Mouse (Mus musculus) CH12.LX (cell line): ENCODE results near the gene Fcnb. TPM values are rescaled to one million over a fixed set of nuclear protein-coding genes. Genes with fewer than 3 reads are reported as not detected.

Experiments used
- DNase-seq: peaks from one replicate; pipeline ENCODE4 v3.0.0-alpha.2; 2013; ENCODE audit errors: extremely low read depth
- H3K27ac ChIP-seq: 2 replicates; pipeline ENCODE4 v1.5.1; 2012; ENCODE audit warnings: low read depth, mild to moderate bottlenecking, control low read depth, moderate library complexity; ENCODE audit not compliant: insufficient read depth
- H3K27me3 ChIP-seq: replicated peaks from 2 replicates; pipeline ENCODE3; 2012; ENCODE audit warnings: inconsistent platforms
- H3K36me3 ChIP-seq, 2 experiments: replicated peaks in 1 of 2; 2 replicates each; pipeline versions ENCODE3 to v1.6.1; 2012; ENCODE audit warnings: inconsistent platforms in 1 of 2, low read length in 1 of 2, mild to moderate bottlenecking in 1 of 2, mixed read lengths in 1 of 2, moderate library complexity in 1 of 2; ENCODE audit not compliant: control insufficient read depth in 1 of 2, insufficient read depth in 1 of 2
- H3K4me1 ChIP-seq, 2 experiments: 2 replicates each; pipeline ENCODE4 v1.6.1; 2012; ENCODE audit warnings: inconsistent platforms in 1 of 2, moderate library complexity in 1 of 2; ENCODE audit not compliant: insufficient read depth in 2 of 2, control insufficient read depth in 1 of 2
- H3K4me2 ChIP-seq: 2 replicates; pipeline ENCODE4 v1.6.1; 2012; ENCODE audit warnings: low read depth, mild to moderate bottlenecking, control low read depth; ENCODE audit not compliant: poor library complexity, insufficient read depth, severe bottlenecking
- H3K4me3 ChIP-seq, 3 experiments: fragments of 150-350 bp in 1 of 3; sonication (generic) in 1 of 3; replicated peaks in 1 of 3; 2 replicates each; pipeline versions ENCODE3 to v1.5.1; 2011 to 2012; ENCODE audit warnings: low read depth in 2 of 3, low read length in 2 of 3, mild to moderate bottlenecking in 2 of 3, moderate library complexity in 2 of 3, control low read depth in 1 of 3, improper control_type of control experiment in 1 of 3, inconsistent platforms in 1 of 3, mixed read lengths in 1 of 3; ENCODE audit not compliant: poor library complexity in 1 of 3
- H3K79me2 ChIP-seq: replicated peaks from 2 replicates; pipeline ENCODE4 v1.6.1; 2012; ENCODE audit warnings: mild to moderate bottlenecking, moderate library complexity; ENCODE audit not compliant: control insufficient read depth, poor library complexity, insufficient read depth, severe bottlenecking; ENCODE audit errors: extremely low read depth
- H3K9ac ChIP-seq: 2 replicates; pipeline ENCODE4 v1.6.1; 2012; ENCODE audit warnings: low read depth, mild to moderate bottlenecking, control low read depth, moderate library complexity; ENCODE audit not compliant: insufficient read depth
- H3K9me3 ChIP-seq: replicated peaks from 2 replicates; pipeline ENCODE3; 2012; ENCODE audit warnings: low read length, inconsistent platforms, mixed read lengths
- CHD1 ChIP-seq: IDR thresholded peaks from 2 replicates; pipeline ENCODE4 v1.6.1; 2012; ENCODE audit warnings: low read depth, low read length, improper control_type of control experiment, inconsistent platforms
- CTCF ChIP-seq, 2 experiments: IDR thresholded peaks in 1 of 2; conservative IDR thresholded peaks in 1 of 2; 2 replicates each; pipeline ENCODE4 v1.5.1; 2011 to 2012; ENCODE audit warnings: low read depth in 2 of 2, low read length in 2 of 2, improper control_type of control experiment in 1 of 2, inconsistent platforms in 1 of 2, mild to moderate bottlenecking in 1 of 2, moderate library complexity in 1 of 2
- ELF1 ChIP-seq: IDR thresholded peaks from 2 replicates; pipeline ENCODE4 v1.6.1; 2014; ENCODE audit warnings: low read depth, mild to moderate bottlenecking, inconsistent platforms, low read length, improper control_type of control experiment
- GABPA ChIP-seq: IDR thresholded peaks from 2 replicates; pipeline ENCODE4 v1.6.1; 2012; ENCODE audit warnings: low read depth, low read length, improper control_type of control experiment, inconsistent platforms; ENCODE audit not compliant: insufficient replicate concordance
- IRF4 ChIP-seq: IDR thresholded peaks from 2 replicates; pipeline ENCODE4 v1.6.1; 2014; ENCODE audit warnings: low read depth, mild to moderate bottlenecking, inconsistent platforms, low read length, improper control_type of control experiment
- JUND ChIP-seq: conservative IDR thresholded peaks from 2 replicates; pipeline ENCODE4 v1.6.1; 2011; ENCODE audit warnings: low read depth, low read length, improper control_type of control experiment
- KAT2A ChIP-seq: IDR thresholded peaks from 2 replicates; pipeline ENCODE4 v1.6.1; 2012; ENCODE audit warnings: low read length, improper control_type of control experiment, inconsistent platforms; ENCODE audit not compliant: insufficient replicate concordance
- MAFK ChIP-seq: IDR thresholded peaks from 2 replicates; pipeline ENCODE4 v1.6.1; 2011; ENCODE audit warnings: low read length, improper control_type of control experiment; ENCODE audit not compliant: insufficient replicate concordance
- MAZ ChIP-seq: IDR thresholded peaks from 2 replicates; pipeline ENCODE4 v1.6.1; 2012; ENCODE audit warnings: low read depth, mild to moderate bottlenecking, inconsistent platforms, low read length, improper control_type of control experiment, moderate library complexity
- PAX5 ChIP-seq: IDR thresholded peaks from 2 replicates; pipeline ENCODE4 v1.6.1; 2012; ENCODE audit warnings: low read length, inconsistent platforms, mixed read lengths
- RAD21 ChIP-seq: IDR thresholded peaks from 2 replicates; pipeline ENCODE4 v1.6.1; 2011; ENCODE audit warnings: low read depth, mild to moderate bottlenecking, low read length, improper control_type of control experiment, moderate library complexity
- RCOR1 ChIP-seq: conservative IDR thresholded peaks from 2 replicates; pipeline ENCODE4 v1.6.1; 2012; ENCODE audit warnings: low read depth, mild to moderate bottlenecking, inconsistent platforms, low read length, improper control_type of control experiment
- TBP ChIP-seq: conservative IDR thresholded peaks from 2 replicates; pipeline ENCODE4 v1.6.1; 2011; ENCODE audit warnings: low read depth, low read length, improper control_type of control experiment
- TCF12 ChIP-seq: IDR thresholded peaks from 2 replicates; pipeline ENCODE4 v1.6.1; 2014; ENCODE audit warnings: low read depth, mild to moderate bottlenecking, inconsistent platforms, low read length, improper control_type of control experiment
- ZC3H11A ChIP-seq: IDR thresholded peaks from 2 replicates; pipeline ENCODE4 v1.6.1; 2012; ENCODE audit warnings: low read depth, mild to moderate bottlenecking, inconsistent platforms, low read length, improper control_type of control experiment
- dilution Hi-C: fragments of 300-500 bp; cut with MboI; formaldehyde crosslinking; loops from 2 replicates; pipeline ENCODE4 v1.14.3; 2020; ENCODE audit warnings: low sequenced_read_pairs; ENCODE audit not compliant: extremely low pct_unique_long_range_greater_than_20kb, extremely low pct_ligation_motif_present
- in situ Hi-C: fragments of 300-500 bp; cut with MboI; formaldehyde crosslinking; loops from 3 replicates; pipeline ENCODE4 v1.14.3; 2019; ENCODE audit warnings: low sequenced_read_pairs, low pct_ligation_motif_present, low pct_unique_long_range_greater_than_20kb, mixed read lengths
- polyA plus RNA-seq: library from polyadenylated mRNA; unstranded; fragments of >175 nt; gene quantifications from 2 replicates; pipeline ENCODE4 v1.2.1, GENCODE M21; 2012; ENCODE audit warnings: low read depth; ENCODE audit not compliant: insufficient read length
- total RNA-seq, 2 experiments: library from RNA; depleted of rRNA; stranded (reverse); fragments of 300-350 nt in 1 of 2; fragments of >200 nt in 1 of 2; gene quantifications; 2 replicates each; pipeline ENCODE4 v1.2.3; 2012 to 2014

Gene Fcnb
- total and polyA plus RNA-seq, 3 experiments: not detected

DNA sequence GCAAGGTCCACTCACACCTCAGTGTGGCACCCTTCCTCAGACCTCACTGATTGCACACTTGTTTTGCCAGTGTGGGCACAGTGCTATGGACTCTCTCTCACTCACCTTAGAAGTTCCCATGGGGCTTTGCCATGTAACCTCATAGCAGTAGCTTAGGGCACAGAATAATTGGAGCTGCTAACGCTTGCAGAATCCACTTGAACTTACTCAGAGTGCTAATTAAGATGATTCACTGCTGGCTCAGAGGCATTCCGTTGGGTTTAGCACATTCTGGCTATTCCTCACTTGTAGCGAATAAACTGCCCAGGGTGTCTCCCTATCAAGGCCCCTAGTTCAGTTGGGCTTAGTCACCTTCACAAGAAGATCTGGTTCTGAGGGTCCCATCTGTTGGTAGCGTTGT is 47.4 kb upstream of the Fcnb start:
- Histone ChIP-seq H3K27me3 (peaks cover 94% of the 10 kb centered on the region), H3K9ac (no peak overlapping the region), H3K4me1 (no peaks in the 10 kb centered on the region), H3K4me3 (no peak overlapping the region), H3K36me3 (no peaks in the 10 kb centered on the region), H3K79me2 (no peaks in the 10 kb centered on the region), H3K9me3 (no peaks in the 10 kb centered on the region), H3K27ac (no peak overlapping the region), H3K4me2 (no peak overlapping the region)
- dilution Hi-C loops: no loop called here
- DNase-seq: no peak
- TF ChIP-seq IRF4 (no peak), CTCF (conservative IDR thresholded peaks at IDR 0.05 in 1 of 2, IDR thresholded peaks at IDR 0.05 in 1 of 2; ENCODE audit: low read depth in 2 of 2, low read length in 2 of 2) (no peak), PAX5 (no peak), GABPA (no peak), TCF12 (no peak), ELF1 (no peak), MAFK (no peak), CHD1 (no peak)
- in situ Hi-C loops: no loop called here

DNA sequence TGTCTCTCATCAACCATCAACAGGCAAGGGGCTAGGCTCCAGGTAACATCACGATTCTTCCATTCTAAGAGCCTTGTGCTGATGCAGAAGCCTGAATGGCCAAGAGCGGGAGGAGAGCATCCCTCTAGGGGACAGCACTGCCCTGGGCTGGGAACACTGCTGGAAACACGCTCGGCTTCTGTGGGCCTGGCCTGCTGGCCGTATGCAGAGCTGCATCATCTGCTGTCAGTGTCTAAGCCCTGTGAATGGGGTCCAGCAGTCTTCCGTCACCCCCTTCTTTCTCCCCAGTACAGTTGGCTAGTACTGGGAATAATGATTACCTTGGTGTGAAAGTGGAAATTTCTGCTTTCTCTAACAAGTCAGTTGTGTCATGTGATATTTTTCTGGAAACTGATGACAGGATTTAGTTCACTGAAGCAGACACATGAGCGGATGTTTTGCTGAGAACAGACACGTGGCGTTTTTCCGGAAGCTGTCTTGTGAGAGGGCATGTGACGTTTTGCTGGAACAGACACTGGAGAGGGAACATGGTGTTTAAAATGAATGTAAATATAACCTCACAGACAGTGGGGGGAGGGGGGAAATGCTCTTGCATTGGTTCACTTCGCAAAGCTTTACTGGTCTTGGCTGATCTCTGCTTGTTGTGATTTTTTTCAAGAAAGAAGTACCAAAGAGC is 42.2 kb upstream of the Fcnb start:
- H3K9ac ChIP-seq: no peak overlapping the region
- no peak for DNase-seq
- dilution Hi-C loops: no loop called here
- in situ Hi-C loops: no loop called here
- no peak overlapping the region for H3K4me3 ChIP-seq
- no peaks in the 10 kb centered on the region for H3K4me1 ChIP-seq
- no peaks in the 10 kb centered on the region for H3K36me3 ChIP-seq
- no peak for TF ChIP-seq KAT2A
- no peak for TF ChIP-seq JUND
- no peak for TF ChIP-seq TBP
- no peak for TF ChIP-seq RCOR1
- no peak for TF ChIP-seq GABPA
- TF ChIP-seq TCF12: no peak
- peaks cover 90% of the 10 kb centered on the region for H3K27me3 ChIP-seq
- no peak overlapping the region for H3K4me2 ChIP-seq
- H3K9me3 ChIP-seq: peaks cover 10% of the 10 kb centered on the region
- no peaks in the 10 kb centered on the region for H3K79me2 ChIP-seq
- no peak overlapping the region for H3K27ac ChIP-seq

DNA sequence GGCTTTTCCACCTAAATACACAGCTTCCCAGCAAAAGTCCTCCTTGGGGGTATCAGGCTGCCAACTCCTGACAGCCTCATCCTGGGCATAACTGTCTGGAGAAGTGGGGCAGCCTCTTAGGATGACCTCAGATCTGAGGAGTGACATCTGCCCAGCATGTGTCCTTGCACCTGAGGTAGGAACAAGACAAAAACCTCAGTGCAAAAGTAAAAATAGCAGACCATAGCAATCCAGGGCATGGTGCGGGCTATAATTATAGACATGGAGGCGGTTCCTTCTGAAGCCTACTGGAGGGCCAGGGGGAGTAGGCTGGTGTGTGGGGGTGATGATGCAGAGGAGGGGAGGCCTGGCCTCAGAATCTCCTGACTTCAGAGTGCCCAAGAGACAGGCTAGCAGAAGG is 39.2 kb upstream of the Fcnb start:
- TF ChIP-seq CTCF (conservative IDR thresholded peaks at IDR 0.05 in 1 of 2, IDR thresholded peaks at IDR 0.05 in 1 of 2; ENCODE audit: low read depth in 2 of 2, low read length in 2 of 2) (no peak), ZC3H11A (no peak), RAD21 (no peak), MAZ (no peak), KAT2A (no peak)
- H3K27me3 ChIP-seq: peaks cover 84% of the 10 kb centered on the region
- dilution Hi-C loops: no loop called here

More for the DNA sequence above, 39.2 kb upstream of the Fcnb start:
- no peaks in the 10 kb centered on the region for H3K79me2 ChIP-seq
- no peaks in the 10 kb centered on the region for H3K4me1 ChIP-seq
- no peak for DNase-seq
- H3K4me2 ChIP-seq: no peak overlapping the region
- peaks cover 17% of the 10 kb centered on the region for H3K9me3 ChIP-seq
- H3K27ac ChIP-seq: no peak overlapping the region
- no peaks in the 10 kb centered on the region for H3K36me3 ChIP-seq
- H3K9ac ChIP-seq: no peak overlapping the region
- in situ Hi-C loops: no loop called here
- H3K4me3 ChIP-seq: no peak overlapping the region
